Mouse (Mus musculus) olfactory bulb, adult 2 months (tissue): ENCODE results near the gene BC100530. TPM values are rescaled to one million over a fixed set of nuclear protein-coding genes. Genes with fewer than 3 reads are reported as not detected.
"Not testable (repeated sequence)": the region's sequence is repeated elsewhere in the genome, so short reads cannot be mapped to it uniquely, and the experiment has no call there.

Source experiments
- H3K27ac ChIP-seq: fragments of 200-500 bp; 2 replicates; pipeline ENCODE4 v1.5.1; 2012; ENCODE audit warnings: low read depth, low read length; ENCODE audit not compliant: insufficient read depth
- H3K4me1 ChIP-seq: fragments of 200-500 bp; 2 replicates; pipeline ENCODE4 v1.6.1; 2012; ENCODE audit warnings: low read length; ENCODE audit not compliant: control insufficient read depth, insufficient read depth
- H3K4me3 ChIP-seq: fragments of 200-500 bp; 2 replicates; pipeline ENCODE4 v1.5.1; 2012; ENCODE audit warnings: mild to moderate bottlenecking, low read depth, low read length, moderate library complexity; ENCODE audit not compliant: insufficient read depth
- CTCF ChIP-seq: fragments of 200-500 bp; IDR thresholded peaks from 2 replicates; pipeline ENCODE4 v1.5.1; 2012; ENCODE audit warnings: low read depth, mild to moderate bottlenecking, low read length, moderate library complexity; ENCODE audit not compliant: insufficient read depth
- POLR2A ChIP-seq: fragments of 200-500 bp; IDR thresholded peaks from 2 replicates; pipeline ENCODE4 v1.6.1; 2012; ENCODE audit warnings: mild to moderate bottlenecking, low read depth, low read length, moderate library complexity; ENCODE audit not compliant: insufficient read depth
- WGBS: fragments of 180-500 bp; shearing (Covaris S2); methylation state at CpG from one replicate; pipeline ENCODE4 v1.1.7; 2018; 5-methylcytosine and 5-hydroxymethylcytosine counted together
- polyA plus RNA-seq: library from polyadenylated mRNA; stranded (reverse); fragments of >200 nt; gene quantifications from 2 replicates; pipeline ENCODE4 v1.2.4, GENCODE M21; 2012; ENCODE audit warnings: low replicate concordance; ENCODE audit not compliant: missing spikeins, insufficient read depth, insufficient read length

Gene BC100530
- not detected in 2 replicates for polyA plus RNA-seq

DNA sequence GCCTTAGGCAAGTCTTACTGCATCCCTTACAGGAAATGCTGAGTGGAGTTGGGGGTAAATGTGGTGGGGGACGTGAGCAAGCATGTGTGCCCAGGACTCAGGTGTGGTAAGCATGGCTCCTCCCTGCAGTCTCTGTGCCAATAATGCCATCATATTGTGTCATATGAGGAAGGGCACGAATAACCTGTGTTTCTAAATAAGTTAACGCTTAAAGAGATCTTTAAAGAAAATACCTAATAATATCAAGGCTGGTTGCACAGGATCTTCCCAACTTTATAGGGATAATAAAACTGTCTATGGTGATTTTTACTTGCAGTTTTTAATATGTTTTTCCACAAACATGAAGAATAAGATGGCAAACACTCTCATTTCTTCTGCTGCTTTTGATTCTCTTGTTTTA is at the start of gene BC100530:
Gene BC100530 (minus strand): TSS at position 101 of the 400 bp plus-strand sequence.
- H3K27ac ChIP-seq, H3K4me1 ChIP-seq, H3K4me3 ChIP-seq: not testable (repeated sequence)
- whole genome bisulfite sequencing = 93% methylated on average over 3 of the region's 3 CpGs

DNA sequence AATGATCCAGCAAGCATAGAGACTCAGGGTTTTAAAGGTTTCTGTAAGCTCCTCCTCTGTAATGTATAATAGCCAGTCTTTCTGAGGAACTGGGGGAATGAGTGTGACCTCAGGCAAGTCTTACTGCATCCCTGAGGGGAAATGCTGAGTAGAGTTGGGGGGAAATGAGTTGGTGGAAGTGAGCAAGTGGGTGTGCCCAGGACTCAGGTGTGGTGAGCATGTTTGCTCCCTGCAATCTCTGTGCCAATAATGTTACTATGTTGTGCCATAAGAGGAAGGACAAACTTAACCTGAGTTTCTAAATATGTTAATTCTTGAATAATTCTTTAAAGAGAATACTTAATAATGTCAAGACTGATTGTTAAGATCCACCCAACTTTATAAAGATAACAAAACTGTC is 40.8 kb upstream of the BC100530 start, which contains the start of gene Stfa2:
Gene Stfa2 (minus strand): TSS at position 101 of the 400 bp plus-strand sequence.
- H3K4me1 ChIP-seq = no peaks in the 10 kb centered on the region
- no peak within 1 kb of the TSS for H3K4me3 ChIP-seq
- TF ChIP-seq CTCF (no peak), POLR2A (no peak)
- no peak within 1 kb of the TSS for H3K27ac ChIP-seq

DNA sequence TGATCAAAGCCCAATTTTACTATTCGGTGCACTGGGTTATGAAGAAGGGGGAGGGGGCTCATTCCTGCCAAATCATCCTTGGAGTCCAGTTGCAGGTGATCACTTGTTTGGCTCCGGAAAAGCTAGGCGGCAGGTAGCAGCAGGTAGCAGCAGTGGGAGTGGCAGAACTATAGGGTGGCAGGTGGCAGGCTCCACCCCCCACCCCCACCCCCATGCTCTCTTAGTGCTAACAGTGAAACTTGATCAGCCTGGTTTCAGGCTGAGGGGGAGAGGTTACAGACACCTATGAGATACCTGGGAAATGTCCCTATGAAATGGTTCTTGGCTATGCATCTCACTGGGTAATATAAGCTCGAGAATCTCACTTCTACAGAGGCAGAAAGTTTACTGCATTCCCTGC is 21.5 kb upstream of the BC100530 start:
- H3K4me1 ChIP-seq = no peaks in the 10 kb centered on the region
- no peak overlapping the region for H3K4me3 ChIP-seq
- WGBS = 25% methylated on average over 4 of the region's 4 CpGs
- TF ChIP-seq POLR2A (no peak), CTCF (no peak)
- H3K27ac ChIP-seq = no peak overlapping the region

DNA sequence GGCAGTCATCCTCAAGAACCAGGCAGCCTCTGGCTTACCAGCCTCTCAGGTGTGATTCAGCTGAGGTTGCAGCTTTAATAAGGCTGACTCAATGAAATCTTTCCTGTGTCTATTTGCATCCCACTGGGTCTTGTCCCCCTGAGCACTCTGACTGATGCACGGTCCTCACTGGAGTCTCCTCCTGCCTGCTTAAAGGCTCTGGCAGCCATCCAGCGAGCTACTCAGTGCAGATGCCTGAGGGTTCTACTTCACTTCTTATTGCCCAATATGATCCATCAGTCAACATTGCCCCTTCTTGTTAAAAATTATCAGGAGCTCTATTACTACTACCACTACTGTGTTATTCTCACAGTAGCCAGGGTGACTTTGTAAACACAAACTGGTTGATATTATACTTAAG is 30.4 kb downstream of the BC100530 start:
- Histone ChIP-seq H3K4me3 (no peak overlapping the region), H3K27ac (no peak overlapping the region), H3K4me1 (no peaks in the 10 kb centered on the region)
- TF ChIP-seq POLR2A = no peak
- 63% methylated on average over 2 of the region's 2 CpGs for WGBS

DNA sequence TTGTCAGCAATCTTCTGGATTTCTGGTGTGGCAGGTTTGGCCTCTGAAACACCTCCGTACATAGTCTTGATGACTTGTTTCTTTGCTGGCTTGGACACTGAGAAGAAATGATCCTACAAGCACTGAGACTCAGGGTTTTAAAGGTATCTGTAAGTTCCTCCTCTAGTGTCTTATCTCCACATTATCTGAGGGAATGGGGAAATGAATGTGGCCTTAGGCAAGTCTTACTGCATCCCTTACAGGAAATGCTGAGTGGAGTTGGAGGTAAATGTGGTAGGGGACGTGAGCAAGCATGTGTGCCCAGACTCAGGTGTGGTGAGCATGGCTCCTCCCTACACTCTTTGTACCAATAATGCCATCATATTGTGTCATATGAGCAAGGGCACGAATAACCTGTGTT is 33.3 kb downstream of the BC100530 start, which contains the start of gene BC117090:
Gene BC117090 (minus strand): TSS at position 101 of the 400 bp plus-strand sequence.
- WGBS = 86% methylated on average over 3 of the region's 3 CpGs
- H3K4me3 ChIP-seq = no peak within 1 kb of the TSS
- TF ChIP-seq POLR2A (no peak), CTCF (no peak)
- no peaks in the 10 kb centered on the region for H3K4me1 ChIP-seq
- H3K27ac ChIP-seq = no peak within 1 kb of the TSS

DNA sequence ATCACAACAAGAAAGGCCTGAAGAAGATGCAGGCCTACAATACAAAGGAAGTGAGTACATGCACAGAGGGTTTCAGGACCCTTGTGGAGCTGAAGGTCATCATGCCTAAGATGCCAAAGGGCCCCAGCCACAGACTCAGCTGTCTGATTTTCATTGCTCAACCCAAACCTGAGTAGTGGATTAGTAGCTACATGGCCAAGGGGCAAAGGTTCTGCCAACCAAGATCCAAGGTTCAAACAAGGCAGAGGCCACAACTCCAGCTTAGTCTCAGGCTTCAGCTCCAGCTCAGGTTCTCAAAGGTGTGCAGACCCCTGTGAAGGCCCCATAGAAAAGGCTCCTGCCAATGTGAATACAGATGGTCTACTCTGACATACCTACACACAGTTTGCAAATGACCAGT is 48.3 kb downstream of the BC100530 start:
- H3K4me3 ChIP-seq = no peak overlapping the region
- H3K4me1 ChIP-seq = no peaks in the 10 kb centered on the region
- TF ChIP-seq CTCF (no peak), POLR2A (no peak)
- no peak overlapping the region for H3K27ac ChIP-seq

DNA sequence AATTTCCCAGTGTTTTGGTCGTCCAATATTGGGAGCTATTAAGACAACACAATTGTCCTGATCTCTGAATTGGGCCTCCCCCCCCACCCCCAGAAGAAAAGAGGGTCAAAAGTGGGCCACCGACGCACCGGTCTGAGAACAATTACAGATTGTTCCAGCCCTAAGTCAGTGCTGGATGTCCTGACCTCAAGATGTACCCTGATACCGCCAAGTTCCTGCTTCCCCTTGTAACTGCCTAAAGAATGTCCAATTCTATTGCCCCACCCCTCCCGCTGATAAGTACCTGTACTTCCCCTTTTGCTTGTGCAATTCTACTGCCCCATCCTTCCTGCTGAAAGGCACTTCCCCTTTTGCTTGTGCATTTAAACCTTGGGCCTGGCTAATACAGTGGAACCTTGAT is 51.4 kb downstream of the BC100530 start:
- 81% methylated on average over 6 of the region's 6 CpGs for WGBS
- not testable (repeated sequence) for H3K4me1 ChIP-seq, H3K27ac ChIP-seq, H3K4me3 ChIP-seq

Other genes with a start within 250 kb of the BC100530 start
- gene Csta1, start 236.5 kb downstream of the BC100530 start, polyA plus RNA-seq = not detected in 2 replicates
- gene Stfa2l1, start 210.9 kb downstream of the BC100530 start, polyA plus RNA-seq = not detected in 2 replicates
- gene Gm5483, start 183.5 kb downstream of the BC100530 start, polyA plus RNA-seq = not detected in 2 replicates
- gene Gm5416, start 157.3 kb downstream of the BC100530 start, polyA plus RNA-seq = not detected in 2 replicates
- not detected in 2 replicates for gene 2010005H15Rik, start 146.3 kb downstream of the BC100530 start, polyA plus RNA-seq
- not detected in 2 replicates for gene Stfa1, start 90.8 kb downstream of the BC100530 start, polyA plus RNA-seq
- not detected in 2 replicates for gene BC117090, start 33.4 kb downstream of the BC100530 start, polyA plus RNA-seq
- not detected in 2 replicates for gene Stfa2, start 40.7 kb upstream of the BC100530 start, polyA plus RNA-seq
- gene Stfa3, start 87.6 kb upstream of the BC100530 start, polyA plus RNA-seq = not detected in 2 replicates
- gene Casr, start 194.4 kb upstream of the BC100530 start, polyA plus RNA-seq = not detected in 2 replicates